ENCODE assay signal across 8 mouse cellular contexts in genomic region chr7:35000839-35001238, GRCm38 (mm10). TPM values are rescaled to one million over a fixed set of nuclear protein-coding genes. Genes with fewer than 3 reads are reported as not detected.
DNase-seq lines count a peak whose midpoint lies in the region; ATAC-seq and TF ChIP-seq lines count a peak whose summit lies in the region.

No protein-coding gene starts in this region.

- H3K4me3 ChIP-seq in hindbrain, postnatal 0 days (ENCODE audit: low read length): no peak overlapping the region

- no peaks in the 10 kb centered on the region for H3K4me1 ChIP-seq in hindbrain, postnatal 0 days (ENCODE audit: insufficient read depth, low read length)

- H3K27ac ChIP-seq in hindbrain, postnatal 0 days: no peak overlapping the region

- no peak overlapping the region for H3K4me2 ChIP-seq in hindbrain, postnatal 0 days (ENCODE audit: low read depth, low read length)

- DNase-seq in cerebellum, adult 8-10 months: peak; percentile 16
- DNase-seq in cerebellum, adult 11-12 months: no peak
- peak; percentile 53 for DNase-seq in ovary, postnatal 36 days (ENCODE audit: low spot score)
- DNase-seq in ovary, postnatal 10 days (ENCODE audit: low spot score): no peak
- peak; percentile 27 to 35 for DNase-seq in cerebellum, postnatal 36 days
- DNase-seq in hindbrain, postnatal 0 days (ENCODE audit: low spot score): peak; percentile 73
- DNase-seq in lung, adult 18-20 months: peak; percentile 17 to 29
- DNase-seq in spleen, postnatal 4 days (ENCODE audit: low spot score in 2 of 2): peak; percentile 56 to 84

- no peaks in the 10 kb centered on the region for H3K27me3 ChIP-seq in hindbrain, postnatal 0 days (ENCODE audit: insufficient read depth, low read length)

- WGBS in hindbrain, postnatal 0 days: 33% methylated on average over 6 of the region's 6 CpGs

- peak; percentile 82 for TF ChIP-seq CTCF in hindbrain, postnatal 0 days (IDR thresholded peaks at IDR 0.05; ENCODE audit: low read depth)

- H3K9ac ChIP-seq in hindbrain, postnatal 0 days (replicated peaks; ENCODE audit: low read length): no peak overlapping the region

- H3K36me3 ChIP-seq in hindbrain, postnatal 0 days (ENCODE audit: insufficient read depth, low read length): no peaks in the 10 kb centered on the region

- ATAC-seq in hindbrain, postnatal 0 days: 0 out of 2 replicates have a peak, but pooled peaks have one; percentile 39

- H3K9me3 ChIP-seq in hindbrain, postnatal 0 days (ENCODE audit: low read length): no peaks in the 10 kb centered on the region

RNA-seq across cellular contexts. Expression of gene Cebpg, which starts 55.5 kb away (rescaled TPM):
- 8.9 and 13.2 TPM in 2 replicates for total RNA-seq in hindbrain, postnatal 0 days (2014; rRNA removed)
- polyA plus RNA-seq in hindbrain, postnatal 0 days (2015; fragmentation: Nextera tagmentation; extraction: Ambion mirVana): 14.9 and 16.0 TPM in 2 replicates

Comparison
In these comparisons a context has a peak if more than half of its experiments do, and no peak if none do; other contexts are left out.
1. DNase-seq: peak in cerebellum, adult 8-10 months (single experiment), ovary, postnatal 36 days (single experiment), cerebellum, postnatal 36 days (2 of 2), hindbrain, postnatal 0 days (single experiment), lung, adult 18-20 months (2 of 2) and spleen, postnatal 4 days (2 of 2); none in cerebellum, adult 11-12 months (single experiment) and ovary, postnatal 10 days (single experiment).